Mouse (Mus musculus): ENCODE measurements around the gene Tmem238. TPM values are rescaled to one million over a fixed set of nuclear protein-coding genes. Genes with fewer than 3 reads are reported as not detected.
A peak's percentile ranks its signal among the peaks of the same experiment; 100 is the strongest.

The Tmem238 gene
- polyA plus RNA-seq, 1 experiment from 2014 or later = 3.0 TPM

DNA sequence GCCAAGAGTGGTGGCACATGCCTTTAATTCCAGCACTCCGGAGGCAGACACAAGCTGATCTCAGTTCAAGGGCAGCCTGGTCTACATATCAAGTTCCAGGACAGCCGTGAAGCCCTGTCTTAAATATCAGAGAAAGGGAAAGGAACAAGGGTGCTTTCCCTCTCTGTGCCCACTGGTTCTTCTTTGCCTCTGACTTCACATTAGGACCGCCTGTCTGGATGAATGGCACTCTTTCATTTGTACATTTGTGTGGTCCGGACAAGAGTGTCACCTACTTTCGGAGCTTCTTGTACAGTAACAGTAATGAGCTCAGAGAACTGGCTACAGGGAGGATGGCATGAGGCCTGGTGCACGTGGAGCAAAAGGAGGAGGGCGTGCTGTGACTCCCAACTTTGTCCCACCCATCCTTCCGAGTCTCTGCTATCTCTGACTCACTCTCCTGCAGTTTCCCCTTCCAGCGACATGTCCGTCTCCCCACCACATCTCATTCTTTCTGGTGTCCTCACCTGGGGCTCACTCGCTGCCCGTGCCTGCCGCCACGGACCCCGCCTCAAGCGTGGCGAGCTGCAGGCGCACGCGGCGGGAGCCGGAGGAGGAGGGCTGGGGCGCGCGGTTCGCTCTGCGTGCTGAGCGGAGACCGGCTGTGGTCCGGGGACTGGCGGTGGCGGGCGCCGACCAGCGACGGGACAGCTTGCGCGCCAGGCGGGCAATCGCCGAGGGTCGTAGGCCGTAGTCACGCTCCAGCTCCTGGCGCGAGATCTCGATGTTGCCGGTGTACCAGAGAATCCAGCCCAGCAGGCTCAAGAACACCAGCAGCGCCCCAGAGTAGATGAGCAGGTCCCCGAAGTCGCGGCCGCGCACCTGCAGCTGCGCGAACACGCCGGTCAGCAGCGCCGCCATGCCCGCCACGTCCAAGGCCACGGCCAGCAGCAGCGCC, 689 bp downstream of the Tmem238 start:
- Histone ChIP-seq H3K9me3 (ENCODE audit: control insufficient read depth, low read length) (no peaks in the 10 kb centered on the region), H3K9ac (ENCODE audit: low read length) (peak overlapping the region; percentile 81), H3K27ac (replicated peaks in 1 of 2; ENCODE audit: control insufficient read depth in 1 of 2, insufficient read depth in 1 of 2, low read depth in 2 of 2, low read length in 2 of 2) (peak overlapping the region; percentile 23 to 61; a peak in 2 of 4 replicates), H3K4me3 (ENCODE audit: control insufficient read depth in 1 of 2, insufficient read depth in 1 of 2, low read depth in 1 of 2, low read length in 2 of 2) (peak overlapping the region; percentile 53 to 58), H3K27me3 (ENCODE audit: control insufficient read depth, insufficient read depth, low read length) (no peaks in the 10 kb centered on the region), H3K4me2 (ENCODE audit: low read length) (peak overlapping the region; percentile 89), H3K4me1 (ENCODE audit: control insufficient read depth in 2 of 2, insufficient read depth in 2 of 2, low read length in 2 of 2) (peaks cover 8% of the 10 kb centered on the region in 2 experiments), H3K36me3 (ENCODE audit: control insufficient read depth, insufficient read depth, low read length) (peaks cover 4% of the 10 kb centered on the region)
- 2% methylated on average over 63 of the region's 64 CpGs for WGBS
- 0 out of 2 replicates have a peak, but pooled peaks have one; percentile 39 for ATAC-seq (ENCODE audit: insufficient number of reproducible peaks, insufficient read depth, low FRiP score, low read depth)

DNA sequence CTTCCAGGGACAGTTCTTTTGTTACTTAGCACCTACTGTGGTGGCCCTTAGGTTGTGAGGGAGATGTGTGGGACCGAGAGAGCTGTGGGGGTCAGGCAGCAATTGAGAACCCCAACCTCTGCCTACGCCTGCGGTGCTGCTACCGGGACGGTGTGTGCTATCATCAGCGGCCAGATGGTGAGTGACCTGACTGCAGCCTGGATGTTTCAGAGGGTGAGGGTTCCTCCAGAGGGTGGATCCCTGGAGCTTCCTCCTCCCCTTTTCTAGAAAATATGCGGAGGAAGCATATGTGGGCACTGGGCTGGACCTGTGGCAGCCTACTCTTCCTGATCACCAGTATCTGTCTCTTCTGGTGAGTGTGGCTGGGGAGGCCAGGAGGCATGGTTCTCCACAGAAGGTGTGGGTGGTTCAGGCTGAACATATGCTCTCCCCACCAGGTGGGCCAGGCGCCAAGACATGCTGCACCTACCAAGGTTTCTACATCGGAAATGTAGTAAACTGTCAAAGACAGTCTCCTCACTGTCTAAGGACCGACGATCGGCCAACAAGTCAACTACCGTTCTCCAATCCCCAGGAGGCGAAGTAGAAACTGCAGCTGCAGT, 5.7 kb downstream of the Tmem238 start:
- Histone ChIP-seq H3K27ac (replicated peaks in 1 of 2; ENCODE audit: control insufficient read depth in 1 of 2, insufficient read depth in 1 of 2, low read depth in 2 of 2, low read length in 2 of 2) (no peak overlapping the region), H3K9me3 (ENCODE audit: control insufficient read depth, low read length) (no peaks in the 10 kb centered on the region), H3K27me3 (ENCODE audit: control insufficient read depth, insufficient read depth, low read length) (peaks cover 28% of the 10 kb centered on the region), H3K4me2 (ENCODE audit: low read length) (no peak overlapping the region), H3K4me1 (ENCODE audit: control insufficient read depth in 2 of 2, insufficient read depth in 2 of 2, low read length in 2 of 2) (peaks cover 8 to 10% of the 10 kb centered on the region in 2 experiments), H3K9ac (ENCODE audit: low read length) (no peak overlapping the region), H3K4me3 (ENCODE audit: control insufficient read depth in 1 of 2, insufficient read depth in 1 of 2, low read depth in 1 of 2, low read length in 2 of 2) (no peak overlapping the region), H3K36me3 (ENCODE audit: control insufficient read depth, insufficient read depth, low read length) (no peaks in the 10 kb centered on the region)
- no peak for ATAC-seq (ENCODE audit: insufficient number of reproducible peaks, insufficient read depth, low FRiP score, low read depth)
- WGBS = 63% methylated on average over 14 of the region's 14 CpGs

DNA sequence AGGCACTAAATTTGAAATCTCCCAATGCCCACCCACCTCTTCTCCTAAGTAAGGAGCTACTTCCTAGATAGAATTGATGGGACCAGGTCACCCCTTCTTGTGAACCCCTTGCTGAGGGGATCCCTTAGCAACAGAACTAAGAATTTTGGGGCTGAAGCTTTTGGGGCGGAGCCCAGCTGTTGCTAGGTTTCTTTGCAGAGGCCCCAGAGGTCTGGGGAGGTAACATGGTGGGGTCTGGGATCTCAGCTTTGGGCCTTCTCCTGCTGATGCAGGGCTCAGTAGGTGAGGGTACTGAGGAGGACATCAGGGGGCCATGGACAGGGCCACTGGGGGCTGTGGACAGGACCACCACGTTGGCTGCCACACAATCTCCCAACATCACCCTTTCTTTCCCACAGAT, 6.7 kb downstream of the Tmem238 start, which contains the start of the genes Il11 and Tmem190:
Gene Il11 (minus strand): TSS at position 101 of the 400 bp plus-strand sequence.
Gene Tmem190 (plus strand): TSS at position 179 of the 400 bp plus-strand sequence.
- no peak for ATAC-seq (ENCODE audit: insufficient number of reproducible peaks, insufficient read depth, low FRiP score, low read depth)
- Histone ChIP-seq H3K27ac (replicated peaks in 1 of 2; ENCODE audit: control insufficient read depth in 1 of 2, insufficient read depth in 1 of 2, low read depth in 2 of 2, low read length in 2 of 2) (no peak within 1 kb of the TSS), H3K27me3 (ENCODE audit: control insufficient read depth, insufficient read depth, low read length) (peaks cover 38% of the 10 kb centered on the region), H3K4me1 (ENCODE audit: control insufficient read depth in 2 of 2, insufficient read depth in 2 of 2, low read length in 2 of 2) (peaks cover 3 to 4% of the 10 kb centered on the region in 2 experiments; a peak in 1 of 4 replicates), H3K9me3 (ENCODE audit: control insufficient read depth, low read length) (no peaks in the 10 kb centered on the region), H3K4me3 (ENCODE audit: control insufficient read depth in 1 of 2, insufficient read depth in 1 of 2, low read depth in 1 of 2, low read length in 2 of 2) (no peak within 1 kb of the TSS), H3K36me3 (ENCODE audit: control insufficient read depth, insufficient read depth, low read length) (no peaks in the 10 kb centered on the region), H3K4me2 (ENCODE audit: low read length) (no peak within 1 kb of the TSS), H3K9ac (ENCODE audit: low read length) (no peak within 1 kb of the TSS)
- 72% methylated on average over 2 of the region's 2 CpGs for WGBS

DNA sequence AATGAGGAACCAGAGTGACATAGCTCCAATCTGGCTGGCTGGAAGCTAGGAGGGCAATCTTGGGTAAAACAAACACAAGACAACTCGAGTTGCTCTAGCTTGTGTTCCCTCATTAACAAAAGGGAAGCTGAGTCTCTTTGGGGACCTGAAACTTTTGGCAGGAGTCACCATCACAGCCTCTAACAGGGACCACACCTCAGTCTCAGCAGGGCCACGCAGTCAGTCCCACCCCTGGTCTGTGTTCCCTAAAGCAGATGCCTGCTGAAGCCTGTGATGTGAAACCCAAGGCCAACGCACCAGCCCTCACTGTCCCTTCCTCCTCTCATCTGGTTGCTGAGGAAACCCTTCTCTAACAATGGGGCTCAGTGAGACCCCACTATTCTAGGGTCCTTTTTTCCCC, 7.3 kb downstream of the Tmem238 start:
- Histone ChIP-seq H3K27me3 (ENCODE audit: control insufficient read depth, insufficient read depth, low read length) (peaks cover 45% of the 10 kb centered on the region), H3K4me2 (ENCODE audit: low read length) (no peak overlapping the region), H3K9me3 (ENCODE audit: control insufficient read depth, low read length) (no peaks in the 10 kb centered on the region), H3K4me1 (ENCODE audit: control insufficient read depth in 2 of 2, insufficient read depth in 2 of 2, low read length in 2 of 2) (peaks cover 4 to 7% of the 10 kb centered on the region in 2 experiments; a peak in 2 of 4 replicates), H3K36me3 (ENCODE audit: control insufficient read depth, insufficient read depth, low read length) (no peaks in the 10 kb centered on the region), H3K27ac (replicated peaks in 1 of 2; ENCODE audit: control insufficient read depth in 1 of 2, insufficient read depth in 1 of 2, low read depth in 2 of 2, low read length in 2 of 2) (no peak overlapping the region), H3K9ac (ENCODE audit: low read length) (no peak overlapping the region), H3K4me3 (ENCODE audit: control insufficient read depth in 1 of 2, insufficient read depth in 1 of 2, low read depth in 1 of 2, low read length in 2 of 2) (no peak overlapping the region)
- 29% methylated on average over 3 of the region's 3 CpGs for WGBS
- ATAC-seq (ENCODE audit: insufficient number of reproducible peaks, insufficient read depth, low FRiP score, low read depth) = no peak

DNA sequence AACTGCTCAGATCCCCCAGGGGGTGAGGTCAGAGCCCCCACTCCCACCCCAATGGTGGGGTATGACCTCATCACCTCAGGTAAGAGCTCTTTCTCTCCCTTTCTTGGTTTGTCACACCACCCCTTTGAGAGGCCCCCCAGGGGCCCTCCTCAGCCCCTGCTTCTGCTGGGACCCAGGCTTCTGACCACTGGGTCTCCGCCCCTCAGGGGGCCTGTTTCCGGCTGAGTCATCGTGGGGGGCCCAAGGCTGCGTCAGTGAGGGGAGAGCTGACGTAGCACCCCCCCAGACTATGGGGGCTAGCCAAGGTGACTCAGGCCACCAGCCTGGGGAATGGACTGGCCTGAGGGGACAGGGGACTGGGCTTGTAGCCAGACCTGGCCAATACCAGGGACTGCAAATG, 9.5 kb downstream of the Tmem238 start:
- Histone ChIP-seq H3K27me3 (ENCODE audit: control insufficient read depth, insufficient read depth, low read length) (peaks cover 67% of the 10 kb centered on the region), H3K4me3 (ENCODE audit: control insufficient read depth in 1 of 2, insufficient read depth in 1 of 2, low read depth in 1 of 2, low read length in 2 of 2) (no peak overlapping the region), H3K9me3 (ENCODE audit: control insufficient read depth, low read length) (no peaks in the 10 kb centered on the region), H3K36me3 (ENCODE audit: control insufficient read depth, insufficient read depth, low read length) (no peaks in the 10 kb centered on the region), H3K4me2 (ENCODE audit: low read length) (no peak overlapping the region), H3K9ac (ENCODE audit: low read length) (no peak overlapping the region), H3K4me1 (ENCODE audit: control insufficient read depth in 2 of 2, insufficient read depth in 2 of 2, low read length in 2 of 2) (peaks cover 4 to 12% of the 10 kb centered on the region in 2 experiments; a peak in 2 of 4 replicates), H3K27ac (replicated peaks in 1 of 2; ENCODE audit: control insufficient read depth in 1 of 2, insufficient read depth in 1 of 2, low read depth in 2 of 2, low read length in 2 of 2) (no peak overlapping the region)
- 17% methylated on average over 5 of the region's 5 CpGs for WGBS
- no peak for ATAC-seq (ENCODE audit: insufficient number of reproducible peaks, insufficient read depth, low FRiP score, low read depth)

DNA sequence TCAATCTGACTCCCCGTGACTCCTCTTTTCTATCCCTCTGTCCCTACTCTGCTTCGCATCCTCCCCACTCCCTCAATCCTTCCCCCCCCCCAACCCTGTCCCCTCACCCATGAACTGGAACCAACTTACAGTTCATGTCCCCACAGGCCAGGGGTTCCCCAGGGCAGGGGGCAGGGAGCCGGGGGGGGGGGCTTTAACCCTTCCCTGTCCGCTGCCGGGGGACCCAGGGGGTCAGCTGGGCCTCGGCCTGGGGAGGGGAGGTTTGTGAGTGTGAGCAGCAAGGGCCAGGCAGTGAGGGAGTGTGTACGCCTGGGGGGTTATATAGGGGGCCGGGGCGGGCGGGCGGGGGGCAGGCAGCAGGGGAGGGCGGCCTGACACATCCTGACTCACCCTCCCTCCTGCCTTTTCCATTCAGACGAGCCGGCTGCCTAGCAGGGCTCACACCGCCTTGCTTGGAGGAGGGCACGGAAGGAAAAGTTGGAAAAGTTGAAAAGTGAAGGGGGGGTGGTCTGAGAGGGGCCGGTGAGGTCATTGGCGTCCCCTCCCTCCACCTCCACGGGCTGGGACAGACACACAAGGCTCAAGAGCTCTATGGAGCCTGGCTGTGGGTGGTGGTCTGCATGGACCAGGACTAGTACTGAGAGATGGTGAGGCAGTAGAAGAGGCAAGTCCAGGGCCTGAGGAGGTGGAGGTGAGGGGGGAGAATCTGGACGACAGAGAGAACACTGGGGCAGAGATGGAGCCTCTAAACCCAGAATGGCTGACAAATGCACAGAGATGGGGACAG, 11.4 kb downstream of the Tmem238 start:
- peaks cover 70% of the 10 kb centered on the region for H3K27me3 ChIP-seq (ENCODE audit: control insufficient read depth, insufficient read depth, low read length)
- H3K4me2 ChIP-seq (ENCODE audit: low read length) = no peak overlapping the region
- peaks cover 4 to 12% of the 10 kb centered on the region in 2 experiments; a peak in 2 of 4 replicates for H3K4me1 ChIP-seq (ENCODE audit: control insufficient read depth in 2 of 2, insufficient read depth in 2 of 2, low read length in 2 of 2)
- no peak overlapping the region for H3K4me3 ChIP-seq (ENCODE audit: control insufficient read depth in 1 of 2, insufficient read depth in 1 of 2, low read depth in 1 of 2, low read length in 2 of 2)
- ATAC-seq (ENCODE audit: insufficient number of reproducible peaks, insufficient read depth, low FRiP score, low read depth) = no peak
- H3K9ac ChIP-seq (ENCODE audit: low read length) = no peak overlapping the region
- no peaks in the 10 kb centered on the region for H3K9me3 ChIP-seq (ENCODE audit: control insufficient read depth, low read length)
- no peak overlapping the region for H3K27ac ChIP-seq (replicated peaks in 1 of 2; ENCODE audit: control insufficient read depth in 1 of 2, insufficient read depth in 1 of 2, low read depth in 2 of 2, low read length in 2 of 2)
- WGBS = 5% methylated on average over 14 of the region's 20 CpGs
- H3K36me3 ChIP-seq (ENCODE audit: control insufficient read depth, insufficient read depth, low read length) = no peaks in the 10 kb centered on the region
